Mouse (Mus musculus): Measurements from ENCODE around the gene Arf3.

Gene Arf3

GRCm38 (mm10) chr15:98790761-98791160 lies 27.7 kb upstream of the Arf3 start:
- no peak for DNase-seq (ENCODE audit: low spot score in 2 of 2)

- no peak for DNase-seq (ENCODE audit: low spot score in 2 of 2)
Measured at GRCm38 (mm10) chr15:98789661-98790535, 26.9 kb upstream of the Arf3 start, which contains the start of gene Wnt1. Gene Wnt1, plus strand, starts transcription at chr15:98789857.

- no peak for DNase-seq (ENCODE audit: low spot score in 2 of 2)
Measured at GRCm38 (mm10) chr15:98788972-98789660, 26.1 kb upstream of the Arf3 start.

- DNase-seq (ENCODE audit: low spot score in 2 of 2), result no peak
Measured at GRCm38 (mm10) chr15:98787930-98788329, 24.9 kb upstream of the Arf3 start.

GRCm38 (mm10) chr15:98785744-98786143 lies 22.7 kb upstream of the Arf3 start:
- DNase-seq (ENCODE audit: low spot score in 2 of 2), result no peak

- DNase-seq (ENCODE audit: low spot score in 2 of 2), result no peak
Measured at GRCm38 (mm10) chr15:98781166-98781565, 18.2 kb upstream of the Arf3 start.

- peak; percentile 44 to 63 for DNase-seq (ENCODE audit: low spot score in 2 of 2)
Measured at GRCm38 (mm10) chr15:98780573-98780972, 17.6 kb upstream of the Arf3 start.

- DNase-seq (ENCODE audit: low spot score in 2 of 2), result peak; percentile 34 to 58
Measured at GRCm38 (mm10) chr15:98780075-98780474, 17.1 kb upstream of the Arf3 start.

- no peak for DNase-seq (ENCODE audit: low spot score in 2 of 2)
Measured at GRCm38 (mm10) chr15:98778806-98779205, 15.8 kb upstream of the Arf3 start.

- no peak for DNase-seq (ENCODE audit: low spot score in 2 of 2)
Measured at GRCm38 (mm10) chr15:98778191-98778770, 15.3 kb upstream of the Arf3 start.

- DNase-seq (ENCODE audit: low spot score in 2 of 2), result no peak
Measured at GRCm38 (mm10) chr15:98777762-98778161, 14.7 kb upstream of the Arf3 start, which contains the start of gene Wnt10b. Gene Wnt10b, minus strand, starts transcription at chr15:98778150.

GRCm38 (mm10) chr15:98777005-98777616 lies 14.1 kb upstream of the Arf3 start:
- no peak for DNase-seq (ENCODE audit: low spot score in 2 of 2)

- DNase-seq (ENCODE audit: low spot score in 2 of 2), result no peak
Measured at GRCm38 (mm10) chr15:98776280-98777004, 13.4 kb upstream of the Arf3 start.

- no peak for DNase-seq (ENCODE audit: low spot score in 2 of 2)
Measured at GRCm38 (mm10) chr15:98775533-98775932, 12.5 kb upstream of the Arf3 start.

- DNase-seq (ENCODE audit: low spot score in 2 of 2), result no peak
Measured at GRCm38 (mm10) chr15:98774096-98774495, 11.1 kb upstream of the Arf3 start.

- no peak for DNase-seq (ENCODE audit: low spot score in 2 of 2)
Measured at GRCm38 (mm10) chr15:98772511-98773211, 9.6 kb upstream of the Arf3 start.

GRCm38 (mm10) chr15:98771813-98772425 lies 8.9 kb upstream of the Arf3 start:
- DNase-seq (ENCODE audit: low spot score in 2 of 2), result no peak

- no peak for DNase-seq (ENCODE audit: low spot score in 2 of 2)
Measured at GRCm38 (mm10) chr15:98768259-98768658, 5.2 kb upstream of the Arf3 start.

- no peak for DNase-seq (ENCODE audit: low spot score in 2 of 2)
Measured at GRCm38 (mm10) chr15:98765929-98766328, 2.9 kb upstream of the Arf3 start.

- DNase-seq (ENCODE audit: low spot score in 2 of 2), result peak; percentile 62 to 64
Measured at GRCm38 (mm10) chr15:98762201-98762621, 803 bp downstream of the Arf3 start.

Data from heart, adult 9 months (tissue).